Mouse (Mus musculus): Measurements from ENCODE around the gene Lrfn2.

Gene Lrfn2

DNA sequence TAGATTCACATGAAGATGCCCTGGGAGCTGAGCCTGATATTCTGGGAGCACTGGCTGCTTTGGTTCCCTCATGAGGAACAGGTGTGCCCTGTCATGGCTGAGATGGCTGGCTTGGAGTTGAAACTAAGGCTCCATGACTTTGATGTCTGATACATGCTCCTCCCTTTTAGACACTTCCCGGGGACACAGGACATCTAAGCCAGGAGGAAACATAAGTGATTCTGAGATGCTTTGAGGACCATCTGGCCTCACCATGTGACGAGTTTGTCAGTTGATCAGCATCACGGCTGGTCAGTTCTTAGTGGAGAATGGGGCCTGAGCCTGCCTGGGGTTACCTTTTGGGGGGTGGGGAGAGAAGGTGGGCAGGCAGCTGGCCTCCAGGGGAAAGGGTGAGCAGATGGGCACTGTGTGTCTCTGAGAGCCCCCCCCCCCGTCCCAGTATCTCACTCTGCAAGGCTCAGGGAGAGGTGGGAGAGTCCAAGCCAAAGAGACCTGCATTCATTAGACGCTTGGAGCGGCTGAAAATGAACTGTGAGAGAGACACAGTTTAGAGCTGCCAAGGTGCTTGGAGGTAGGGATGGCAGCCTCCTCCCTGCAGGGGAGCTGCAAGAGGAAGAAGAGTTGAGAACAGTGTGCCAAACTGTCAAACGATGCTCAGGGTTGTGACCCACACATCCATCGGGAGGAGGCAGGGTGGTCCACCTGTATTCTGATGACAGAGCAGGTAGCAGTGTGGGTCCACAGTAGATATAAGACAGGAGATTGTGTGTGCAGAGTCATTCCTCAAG is 105.2 kb downstream of the Lrfn2 start:
- no peak for DNase-seq

DNA sequence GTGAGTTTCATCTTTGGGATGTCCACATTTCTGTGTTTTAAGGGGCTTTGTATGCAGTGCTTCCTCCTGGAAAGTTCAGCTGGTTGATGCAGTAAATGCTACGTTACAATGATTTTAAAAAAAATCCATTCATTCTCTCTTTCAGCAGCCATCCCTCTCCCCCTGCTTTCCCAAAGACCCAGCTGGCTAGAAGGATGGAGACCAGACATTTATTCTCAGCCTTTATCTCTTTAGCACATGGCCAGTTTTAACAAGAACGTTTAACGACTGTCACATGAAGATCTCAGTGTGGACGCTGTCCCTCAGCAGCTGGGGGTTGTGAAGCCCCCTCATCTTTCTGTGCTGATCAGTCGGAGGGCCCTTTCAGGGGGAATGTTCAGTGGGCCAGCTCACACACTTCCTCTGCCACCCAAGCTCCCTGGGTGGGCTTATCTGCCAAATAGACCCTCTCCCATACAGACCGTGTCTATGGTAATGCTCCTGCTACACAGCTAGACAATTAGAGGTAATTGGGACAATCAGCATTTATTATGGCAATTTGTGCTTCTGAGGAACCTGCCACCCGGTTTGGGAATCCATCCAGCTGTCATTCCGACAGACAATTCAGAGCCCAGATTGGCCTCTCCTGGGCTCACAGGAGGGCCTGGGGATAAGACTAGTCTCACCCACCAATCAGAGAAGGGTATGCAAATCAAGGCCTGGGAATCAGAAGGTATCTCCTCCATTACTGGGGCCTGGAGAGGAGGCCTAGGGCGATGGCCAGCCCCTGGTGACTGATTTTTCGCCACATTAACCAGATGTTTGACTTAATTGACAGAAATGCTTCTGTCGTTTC is 111.8 kb downstream of the Lrfn2 start:
- no peak for DNase-seq

DNA sequence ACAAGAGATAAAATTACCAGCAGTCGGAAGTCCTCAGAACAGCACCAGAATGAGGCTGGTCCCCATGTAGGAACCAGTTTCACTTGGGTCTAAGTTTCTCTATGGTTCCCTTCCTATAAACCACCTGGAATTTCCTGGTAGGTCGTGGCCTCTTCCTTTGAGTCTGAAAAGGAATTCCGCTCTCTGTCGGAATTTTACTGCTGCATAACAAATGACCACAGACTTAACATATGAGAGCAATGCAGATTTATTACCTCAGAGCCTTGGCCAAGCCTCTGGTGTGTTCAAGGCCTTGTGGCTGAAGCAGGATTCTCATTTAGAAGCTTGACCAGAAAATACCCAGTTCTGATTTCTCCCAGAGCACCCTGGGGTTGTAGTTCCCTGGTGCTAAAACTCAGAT is 115.7 kb downstream of the Lrfn2 start:
- peak; percentile 52 for DNase-seq

DNA sequence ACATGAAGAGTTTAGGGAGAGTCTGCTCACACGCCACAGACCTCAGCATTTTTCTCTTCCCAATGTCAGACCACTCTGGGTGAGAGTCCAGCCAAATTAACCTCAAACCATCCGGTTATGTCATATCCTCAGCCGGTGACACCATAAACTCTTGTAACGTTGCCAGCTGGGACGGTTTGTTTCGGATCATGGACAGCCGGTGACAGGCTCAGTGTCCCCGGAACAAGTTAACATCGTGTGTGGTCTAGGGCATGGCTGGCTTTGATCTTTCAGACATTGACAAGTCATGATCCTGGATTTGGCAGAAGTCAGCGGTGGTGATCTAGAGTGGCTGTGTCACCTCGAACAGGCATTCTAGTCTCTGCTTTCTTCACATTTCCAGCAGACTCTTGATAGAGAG is 119.1 kb downstream of the Lrfn2 start:
- peak; percentile 52 for DNase-seq

DNA sequence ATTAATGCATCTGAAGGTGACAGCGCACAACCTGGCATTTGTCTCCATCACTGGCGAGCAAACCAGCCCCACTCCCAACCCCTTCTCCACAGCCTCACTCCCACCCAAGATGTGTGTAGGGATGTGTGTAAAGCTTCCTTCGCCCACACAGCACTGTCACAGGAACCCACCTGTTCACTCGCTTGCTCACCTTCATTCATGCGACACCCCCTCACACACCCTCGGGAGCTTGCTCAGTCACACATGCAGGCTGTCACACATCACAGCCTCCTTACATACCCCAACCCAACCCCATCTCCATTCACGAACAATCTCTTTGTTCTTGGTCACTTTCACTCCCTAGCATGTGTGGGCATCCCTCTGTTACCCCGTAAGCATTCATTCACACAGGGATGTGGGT is 129.0 kb downstream of the Lrfn2 start:
- DNase-seq, result no peak

DNA sequence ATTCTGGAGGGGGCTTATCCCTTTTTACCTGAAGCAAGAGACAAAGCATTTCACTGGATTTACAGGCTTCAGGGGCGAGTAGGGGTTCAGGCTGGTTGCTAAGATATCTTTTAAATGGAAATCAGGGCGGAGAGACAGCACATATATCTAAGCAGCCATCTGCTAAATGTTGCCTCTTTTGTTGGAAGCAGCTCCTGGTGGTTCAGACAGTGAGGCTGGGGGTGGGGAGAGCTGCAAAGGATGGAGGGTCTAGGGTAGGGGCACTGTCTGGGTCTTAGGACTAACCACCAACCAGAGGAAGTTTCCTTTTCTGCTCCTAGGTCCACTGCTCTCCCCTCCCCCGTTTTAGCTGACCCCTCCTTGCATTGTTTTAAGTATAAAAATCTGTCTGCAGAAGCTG is 131.6 kb downstream of the Lrfn2 start:
- DNase-seq, result no peak

DNA sequence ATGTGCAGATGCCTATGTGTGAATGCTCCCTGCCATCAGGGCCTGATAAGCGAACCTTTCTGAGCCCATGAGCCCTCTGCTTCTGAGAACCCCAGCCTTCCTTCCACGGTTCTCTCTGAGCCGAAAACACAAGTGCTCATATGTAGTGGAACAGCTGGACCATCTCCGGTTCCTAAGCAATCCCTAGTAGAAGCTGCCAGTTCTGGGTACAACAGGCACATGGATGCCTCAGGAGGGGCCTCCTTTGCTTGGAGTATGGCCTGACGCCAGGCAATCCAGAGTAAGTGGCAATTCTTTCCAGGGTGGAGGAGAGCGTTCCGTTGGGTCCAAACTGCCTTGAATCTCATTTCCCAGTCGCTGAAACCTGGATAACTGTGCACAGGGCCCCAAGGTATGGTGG is 132.3 kb downstream of the Lrfn2 start:
- DNase-seq, result no peak

DNA sequence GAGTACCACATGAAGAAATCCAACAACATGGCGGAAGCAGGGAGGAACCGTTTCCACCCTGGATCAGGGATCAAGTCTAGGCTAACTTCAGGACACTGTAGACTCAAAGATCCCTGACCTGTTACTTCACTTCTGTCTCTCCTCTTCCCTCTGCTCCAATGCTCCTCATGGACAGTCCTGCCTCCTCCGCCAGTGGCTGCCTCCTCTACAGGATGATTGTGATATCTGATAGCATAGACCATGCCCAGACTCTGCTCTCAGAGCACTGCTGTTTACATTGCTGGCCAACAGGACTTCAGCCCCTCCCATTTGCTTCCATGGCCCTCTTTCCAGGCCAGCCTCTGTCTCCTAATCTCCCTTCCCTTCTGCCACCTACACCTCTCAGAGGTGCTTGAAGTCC is 132.9 kb downstream of the Lrfn2 start:
- DNase-seq, result no peak

DNA sequence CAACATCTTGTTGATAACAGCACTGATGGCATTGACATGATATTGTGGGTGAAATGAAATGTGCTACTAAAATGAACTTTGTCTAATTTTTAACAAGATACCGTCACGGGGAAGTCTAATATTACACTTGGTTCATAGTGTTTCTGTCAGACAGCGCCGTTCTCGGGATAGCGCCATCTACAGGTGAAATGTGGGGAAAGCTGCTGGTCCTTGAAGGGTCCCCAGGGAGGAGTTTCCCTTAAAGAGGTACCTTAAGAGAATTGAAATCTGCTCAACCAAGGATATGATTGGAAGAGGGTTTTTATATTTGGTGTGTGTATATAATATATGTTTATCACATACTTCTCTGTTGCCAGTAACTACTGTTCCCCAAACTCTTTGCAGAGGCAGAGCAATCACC is 134.6 kb downstream of the Lrfn2 start:
- no peak for DNase-seq

DNA sequence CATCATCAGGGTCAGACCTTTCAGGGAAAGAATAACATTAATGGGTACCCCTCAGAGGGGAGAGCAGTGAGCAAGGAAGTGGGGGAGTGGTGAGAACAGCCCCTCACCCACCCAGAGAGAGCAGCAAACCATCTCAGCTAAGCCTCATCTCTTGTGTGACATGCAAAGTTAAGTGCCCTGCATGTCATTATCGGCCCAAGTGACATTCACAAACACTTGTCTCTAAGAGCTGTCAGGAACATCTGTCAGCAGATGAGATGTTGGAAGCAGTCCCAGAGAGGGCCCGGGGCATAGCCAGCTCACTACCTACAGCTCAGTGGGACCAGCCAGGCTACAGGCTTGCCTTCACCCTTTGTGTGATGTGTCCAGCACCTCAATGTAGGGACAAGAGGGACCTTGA is 146.0 kb downstream of the Lrfn2 start:
- no peak for DNase-seq

DNA sequence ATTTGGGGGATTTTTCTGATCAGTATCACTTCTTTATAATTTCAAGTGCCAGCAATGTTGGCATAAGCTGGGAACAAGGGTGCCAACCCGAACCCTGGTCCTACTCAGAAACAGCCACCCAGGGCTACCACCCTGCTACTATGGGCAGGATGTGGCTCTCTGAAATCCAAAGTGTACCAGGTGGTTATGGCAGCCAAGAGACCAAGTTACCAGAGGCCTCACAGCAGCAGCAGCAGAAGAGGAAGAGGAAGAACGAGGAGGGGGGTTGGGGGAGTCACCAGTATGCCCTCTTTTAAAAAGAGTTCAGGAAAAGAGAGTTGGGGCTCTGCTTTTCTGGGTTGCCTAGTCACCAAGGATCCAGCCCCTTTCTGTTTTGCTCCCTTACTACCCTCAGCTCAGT is 147.5 kb downstream of the Lrfn2 start:
- no peak for DNase-seq

DNA sequence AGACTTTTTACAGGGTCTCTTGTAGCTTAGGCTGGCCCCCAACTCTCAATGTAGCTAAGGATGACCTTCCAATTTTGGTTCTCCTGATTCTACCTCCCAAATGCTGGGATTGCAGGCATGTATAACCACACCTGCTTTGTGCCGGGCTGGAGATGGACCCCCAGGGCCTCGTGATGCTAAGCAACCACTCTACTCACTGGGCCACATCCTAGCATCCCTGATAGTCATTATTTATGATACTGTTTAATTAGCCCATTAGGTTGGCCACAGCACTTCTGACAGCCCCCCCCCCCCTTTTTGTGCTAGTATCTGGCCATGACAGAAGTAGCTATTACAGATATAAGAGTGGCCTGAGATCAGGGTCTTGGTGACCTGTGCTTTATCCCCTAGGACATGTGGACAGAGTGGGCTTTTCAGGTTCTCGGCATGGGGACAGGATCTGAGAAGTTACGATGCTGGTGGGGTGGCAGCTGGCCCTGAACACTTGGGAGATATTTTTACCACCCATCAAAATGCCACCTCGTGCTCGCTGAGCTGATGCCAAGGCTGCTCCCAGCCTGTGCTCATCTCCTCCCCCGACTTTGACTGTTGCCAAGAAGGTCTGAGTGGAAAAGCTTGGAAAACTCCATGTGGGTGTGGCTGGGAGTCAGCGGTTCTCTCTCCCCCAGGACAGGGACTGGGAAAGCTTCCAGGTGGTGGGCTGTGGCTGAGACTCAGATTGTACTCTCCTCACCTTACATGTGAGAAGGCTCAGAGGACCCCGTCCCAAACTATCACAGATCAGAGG is 151.6 kb downstream of the Lrfn2 start:
- DNase-seq, result no peak

DNA sequence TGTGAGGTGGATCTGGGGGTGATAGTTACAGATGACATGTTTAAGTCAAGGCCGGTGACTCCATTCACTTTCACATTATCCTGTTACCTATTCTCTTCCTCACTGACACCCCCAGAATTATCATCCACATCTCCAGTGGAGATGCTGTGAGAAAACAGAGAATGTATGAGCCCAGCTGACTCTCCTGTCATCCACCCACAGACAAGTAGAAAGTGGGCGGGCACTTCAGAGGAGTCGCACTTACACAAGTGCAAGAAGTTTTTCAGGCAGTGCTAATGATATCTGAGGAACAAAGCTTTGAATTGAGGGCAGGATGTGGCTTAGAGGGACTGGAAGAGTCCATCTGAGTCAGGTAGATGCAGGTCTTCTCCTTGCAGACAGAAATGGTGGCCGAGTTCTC is 152.9 kb downstream of the Lrfn2 start:
- no peak for DNase-seq

DNA sequence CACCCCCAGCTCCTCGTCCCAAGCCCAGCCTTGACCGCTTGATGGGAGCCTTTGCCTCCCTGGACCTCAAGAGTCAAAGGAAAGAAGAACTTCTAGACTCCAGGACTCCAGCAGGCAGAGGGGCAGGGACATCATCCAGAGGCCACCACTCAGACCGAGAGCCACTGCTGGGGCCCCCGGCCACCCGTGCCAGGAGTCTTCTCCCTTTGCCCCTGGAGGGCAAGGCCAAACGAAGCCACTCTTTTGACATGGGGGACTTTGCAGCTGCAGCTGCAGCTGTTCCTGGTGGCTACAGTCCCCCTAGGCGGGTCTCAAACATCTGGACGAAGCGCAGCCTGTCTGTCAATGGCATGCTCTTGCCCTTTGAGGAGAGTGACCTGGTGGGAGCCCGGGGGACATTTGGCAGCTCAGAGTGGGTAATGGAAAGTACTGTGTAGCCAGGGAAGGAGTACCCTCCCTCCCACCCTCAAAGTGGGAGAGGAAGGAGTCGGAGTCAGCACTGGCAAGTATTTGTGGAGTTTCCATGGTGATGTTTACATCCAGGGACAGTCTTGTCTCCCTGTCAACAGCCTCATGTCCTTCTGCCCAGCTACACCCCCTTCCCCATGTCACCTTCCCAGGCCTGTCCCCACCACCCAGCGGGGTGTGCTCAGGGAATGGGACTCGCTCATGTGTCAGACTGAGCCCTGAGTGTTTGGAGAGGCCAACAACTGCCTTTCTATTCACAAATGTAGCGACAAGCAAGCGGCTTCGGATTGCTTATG is 164.8 kb downstream of the Lrfn2 start:
- no peak for DNase-seq

DNA sequence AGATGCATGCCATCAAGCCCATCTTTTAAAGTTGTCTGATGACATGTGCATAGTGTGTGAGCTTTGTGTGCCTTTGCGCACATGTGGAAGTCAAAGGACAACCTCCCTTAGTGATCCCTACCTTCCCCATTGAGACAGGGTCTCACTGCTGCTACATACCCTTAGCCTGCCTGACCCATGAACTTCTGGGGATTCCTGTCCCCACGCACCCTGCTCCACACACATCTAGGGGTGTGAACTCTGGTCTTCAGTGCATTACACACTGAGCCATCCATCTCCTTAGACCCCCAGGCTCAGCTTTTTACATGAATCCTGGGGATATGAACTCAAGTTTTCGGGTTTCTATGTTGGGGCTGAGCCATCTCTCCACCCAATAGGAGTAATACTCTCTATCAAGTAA is 179.2 kb downstream of the Lrfn2 start:
- DNase-seq, result no peak

DNA sequence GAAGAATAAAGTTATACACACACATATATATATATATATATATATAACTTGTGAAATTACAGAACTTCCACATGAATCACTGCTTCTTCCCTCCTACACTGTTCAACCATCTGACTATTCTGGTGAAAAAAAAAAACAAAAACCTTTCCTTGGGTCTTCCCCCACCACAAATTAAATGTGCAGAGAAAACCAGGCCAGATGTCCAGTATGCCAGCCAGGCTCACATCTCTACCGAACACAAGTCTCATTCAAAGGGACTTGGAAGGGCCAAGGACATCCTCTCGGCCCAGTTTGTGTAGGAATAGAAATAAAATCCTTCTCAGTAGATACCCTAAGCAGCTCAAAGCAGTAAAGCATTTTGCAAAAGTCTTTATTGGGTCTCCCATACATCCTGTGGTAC is 179.7 kb downstream of the Lrfn2 start:
- DNase-seq, result no peak

DNA sequence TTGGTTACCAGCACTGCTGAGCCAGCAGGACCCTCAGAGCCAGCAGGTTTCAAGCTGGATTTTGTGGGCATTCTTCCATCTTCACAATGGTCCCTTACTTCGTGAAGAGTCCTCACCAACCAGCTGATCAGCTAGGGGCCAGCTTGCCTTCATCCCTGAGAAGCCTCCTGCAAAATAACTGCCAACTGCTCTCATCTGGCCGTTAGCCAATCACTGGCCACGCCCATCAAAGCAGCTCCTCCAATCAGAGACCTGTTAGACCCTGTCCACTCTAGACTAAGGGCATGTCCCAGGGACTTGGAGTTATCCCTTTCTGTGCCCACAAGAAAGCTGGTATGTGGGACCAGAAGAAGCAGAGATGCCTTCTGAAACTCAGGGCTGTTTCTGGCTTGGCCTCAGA is 181.2 kb downstream of the Lrfn2 start:
- no peak for DNase-seq

DNA sequence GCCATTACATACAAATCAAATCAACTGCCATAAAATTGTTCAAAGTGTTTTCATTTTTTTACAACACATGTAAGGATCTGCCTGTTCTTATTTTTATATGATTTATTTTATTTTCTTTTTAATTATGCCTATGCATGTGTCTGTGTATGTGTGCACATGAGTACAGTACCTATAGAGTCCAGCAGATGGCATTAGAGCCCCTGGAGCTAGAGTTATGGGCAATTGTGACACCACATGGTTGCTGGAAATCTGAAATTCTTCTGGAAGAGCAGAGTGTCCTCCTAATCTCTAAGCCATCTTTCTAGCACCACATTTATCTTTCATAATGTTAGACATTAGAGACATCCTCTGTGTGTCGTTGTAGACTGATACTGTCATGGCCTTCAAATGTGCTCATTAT is 192.0 kb downstream of the Lrfn2 start:
- no peak for DNase-seq

DNA sequence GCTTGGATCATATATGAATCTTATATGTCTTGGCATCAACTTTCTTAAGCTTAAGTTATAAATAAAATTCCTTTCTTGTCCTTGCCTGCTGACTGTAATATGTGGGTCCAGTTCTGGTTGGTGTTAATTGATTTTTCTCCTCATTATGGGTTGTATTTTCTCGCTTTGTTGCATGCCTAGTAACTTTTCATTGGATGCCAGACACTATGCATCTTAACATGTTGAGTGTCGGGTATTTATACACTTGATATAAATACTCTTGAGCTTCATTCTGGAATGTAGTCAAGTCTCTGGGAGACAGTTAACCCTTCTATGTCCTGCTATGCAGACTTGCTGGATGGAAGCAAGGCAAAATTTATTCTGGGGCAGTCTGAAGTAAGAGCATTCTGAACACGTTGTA is 192.5 kb downstream of the Lrfn2 start:
- DNase-seq, result no peak

Data from kidney, postnatal 14 days (tissue).